Mouse (Mus musculus) liver, embryonic 14.5 days (tissue): ENCODE measurements around the gene Palld. TPM values are rescaled to one million over a fixed set of nuclear protein-coding genes. Genes with fewer than 3 reads are reported as not detected.

Experiments
- ATAC-seq: fragments of 200-750 bp; cut with Nextera tagmentation; 2 replicates; pipeline ENCODE4 v1.8.0; 2017; ENCODE audit warnings: moderate number of reproducible peaks, mild to moderate bottlenecking, moderate library complexity; ENCODE audit not compliant: insufficient read depth
- DNase-seq, 3 experiments: peaks; one replicate each; pipeline ENCODE4 v3.0.0-alpha.2; 2012 to 2013; ENCODE audit warnings: low read depth in 3 of 3, low spot score in 3 of 3
- H3K27ac ChIP-seq: fragments of 300-500 bp; sonication (generic); 2 replicates; pipeline ENCODE4 v1.5.1; 2014; ENCODE audit warnings: moderate library complexity, mild to moderate bottlenecking, control low read depth, inconsistent platforms
- H3K27me3 ChIP-seq: fragments of 300-500 bp; sonication (generic); 2 replicates; pipeline ENCODE4 v1.6.1; 2014; ENCODE audit warnings: mild to moderate bottlenecking, low read length, moderate library complexity; ENCODE audit not compliant: control insufficient read depth, insufficient read depth
- H3K36me3 ChIP-seq: fragments of 300-500 bp; sonication (generic); replicated peaks from 2 replicates; pipeline ENCODE4 v1.6.1; 2014; ENCODE audit warnings: low read depth; ENCODE audit not compliant: control insufficient read depth, insufficient read depth
- H3K4me1 ChIP-seq, 2 experiments: fragments of 200-500 bp in 1 of 2; fragments of 300-500 bp in 1 of 2; sonication (generic) in 1 of 2; replicated peaks; 2 replicates each; pipeline ENCODE4 v1.6.1; 2012 to 2014; ENCODE audit warnings: antibody characterized with exemption in 1 of 2, inconsistent platforms in 1 of 2, low read length in 1 of 2; ENCODE audit not compliant: control insufficient read depth in 2 of 2, insufficient read depth in 2 of 2
- H3K4me2 ChIP-seq: fragments of 300-500 bp; sonication (generic); 2 replicates; pipeline ENCODE4 v1.6.1; 2014; ENCODE audit warnings: low read depth, mild to moderate bottlenecking, control low read depth, moderate library complexity
- H3K4me3 ChIP-seq, 2 experiments: fragments of 200-500 bp in 1 of 2; fragments of 300-500 bp in 1 of 2; sonication (generic) in 1 of 2; 2 replicates each; pipeline ENCODE4 v1.5.1; 2012 to 2014; ENCODE audit warnings: low read depth in 2 of 2, low read length in 2 of 2, mild to moderate bottlenecking in 2 of 2, control low read depth in 1 of 2, inconsistent platforms in 1 of 2, moderate library complexity in 1 of 2; ENCODE audit not compliant: insufficient read depth in 1 of 2
- H3K9ac ChIP-seq: fragments of 300-500 bp; sonication (generic); replicated peaks from 2 replicates; pipeline ENCODE4 v1.6.1; 2014; ENCODE audit warnings: mild to moderate bottlenecking, control low read depth, moderate library complexity
- H3K9me3 ChIP-seq: fragments of 300-500 bp; sonication (generic); 2 replicates; pipeline ENCODE4 v1.6.1; 2016; ENCODE audit warnings: low read length, mixed read lengths; ENCODE audit not compliant: control insufficient read depth
- CTCF ChIP-seq: IDR thresholded peaks from 2 replicates; pipeline ENCODE4 v1.5.1; 2016; ENCODE audit warnings: antibody characterized with exemption, low read depth, control low read depth
- EP300 ChIP-seq: IDR thresholded peaks from 2 replicates; pipeline ENCODE4 v1.6.1; 2016; ENCODE audit warnings: antibody characterized with exemption, low read depth
- WGBS: fragments of 180-500 bp; shearing (Covaris S2); extraction: QIAGEN DNeasy Blood & Tissue Kit; methylation state at CpG from one replicate; pipeline ENCODE4 v1.1.7; 2014; ENCODE audit not compliant: insufficient replicate concordance; 5-methylcytosine and 5-hydroxymethylcytosine counted together
- polyA plus RNA-seq, 2 experiments: library from polyadenylated mRNA; depleted of rRNA in 1 of 2; stranded (reverse) in 1 of 2; unstranded in 1 of 2; fragments of >200 nt; fragmentation: Nextera tagmentation in 1 of 2; extraction: Ambion mirVana in 1 of 2; gene quantifications; 2 replicates each; pipeline versions ENCODE4 v1.2.1 to v1.2.3; 2012 to 2014

The Palld gene
- polyA plus RNA-seq, 2 experiments, result 1.8 to 2.9 TPM

DNA sequence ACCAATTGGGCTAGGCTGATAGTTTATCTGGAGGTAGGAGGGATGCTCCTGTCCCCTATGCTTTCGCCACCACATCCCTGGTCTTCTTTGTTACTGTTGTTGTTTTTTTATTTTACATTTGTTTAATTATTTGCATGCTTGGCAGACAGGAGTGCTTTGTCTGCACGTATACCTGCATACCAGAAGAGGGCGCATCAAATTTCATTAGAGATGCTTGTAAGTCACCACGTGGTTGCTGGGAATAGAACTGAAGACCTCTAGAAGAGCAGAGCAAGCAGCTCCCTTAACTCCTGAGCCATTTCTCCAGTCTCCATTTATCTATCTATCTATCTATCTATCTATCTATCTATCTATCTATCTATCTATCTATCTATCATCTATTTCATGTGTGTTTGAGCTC, 166.4 kb downstream of the Palld start:
- no peak overlapping the region for H3K27ac ChIP-seq
- ATAC-seq (no peak), DNase-seq (no peak)
- no peaks in the 10 kb centered on the region for H3K27me3 ChIP-seq
- no peak overlapping the region for H3K4me2 ChIP-seq
- H3K9me3 ChIP-seq, result no peaks in the 10 kb centered on the region
- no peaks in the 10 kb centered on the region for H3K36me3 ChIP-seq
- no peak for TF ChIP-seq EP300
- TF ChIP-seq CTCF, result no peak; the same call in 1 of the 2 replicates
- no peak overlapping the region for H3K9ac ChIP-seq
- WGBS, result 33% methylated on average over 4 of the region's 4 CpGs
- no peaks in the 10 kb centered on the region for H3K4me1 ChIP-seq
- H3K4me3 ChIP-seq, result no peak overlapping the region

DNA sequence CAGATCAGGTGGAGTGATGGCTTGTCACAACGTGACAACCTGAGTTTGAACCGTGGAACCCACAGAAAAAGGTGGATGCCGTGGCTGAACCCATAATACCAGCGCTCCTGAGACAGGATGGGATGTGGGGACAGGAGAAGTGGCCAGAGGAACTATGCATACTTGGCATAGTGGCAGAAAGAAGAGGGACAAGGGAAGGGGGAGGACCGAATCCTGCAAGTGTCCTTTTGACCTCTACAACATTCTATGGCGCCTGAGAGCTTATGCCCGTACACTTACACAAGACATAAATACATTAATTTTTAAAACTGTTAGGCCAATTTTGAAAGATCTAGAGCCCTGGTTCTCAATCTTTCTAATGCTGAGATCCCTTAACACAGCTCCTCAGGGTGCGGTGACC, 168.3 kb downstream of the Palld start:
- Histone ChIP-seq H3K4me1 (no peaks in the 10 kb centered on the region), H3K27ac (no peak overlapping the region), H3K9ac (no peak overlapping the region), H3K9me3 (no peaks in the 10 kb centered on the region), H3K27me3 (no peaks in the 10 kb centered on the region), H3K4me3 (no peak overlapping the region), H3K4me2 (no peak overlapping the region), H3K36me3 (no peaks in the 10 kb centered on the region)
- no peak for TF ChIP-seq CTCF
- TF ChIP-seq EP300, result no peak
- ATAC-seq, result no peak
- no peak for DNase-seq
- WGBS, result 69% methylated on average over 8 of the region's 8 CpGs

DNA sequence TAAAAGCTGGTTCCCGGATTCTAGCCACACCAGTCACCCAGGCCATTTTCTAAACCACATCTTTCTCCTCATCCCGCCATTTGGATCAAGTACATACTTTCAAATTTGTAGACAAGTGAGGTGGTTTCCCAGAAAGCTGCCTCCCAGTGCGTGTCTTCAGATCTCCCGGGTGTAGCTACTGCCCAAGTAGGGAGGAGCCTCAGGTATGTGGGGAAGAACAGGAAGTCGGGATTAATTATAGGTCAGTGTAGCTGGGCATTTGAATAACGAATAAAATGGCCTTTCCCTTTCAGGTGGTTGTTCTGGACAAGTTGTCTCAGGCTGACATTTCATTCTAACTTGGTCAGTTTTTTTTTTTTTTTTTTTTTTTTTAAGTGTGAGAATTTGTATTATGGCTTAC, 170.3 kb downstream of the Palld start:
- 43% methylated on average over 6 of the region's 6 CpGs for WGBS
- no peak for TF ChIP-seq EP300
- TF ChIP-seq CTCF, result no peak
- ATAC-seq, result no peak

DNA sequence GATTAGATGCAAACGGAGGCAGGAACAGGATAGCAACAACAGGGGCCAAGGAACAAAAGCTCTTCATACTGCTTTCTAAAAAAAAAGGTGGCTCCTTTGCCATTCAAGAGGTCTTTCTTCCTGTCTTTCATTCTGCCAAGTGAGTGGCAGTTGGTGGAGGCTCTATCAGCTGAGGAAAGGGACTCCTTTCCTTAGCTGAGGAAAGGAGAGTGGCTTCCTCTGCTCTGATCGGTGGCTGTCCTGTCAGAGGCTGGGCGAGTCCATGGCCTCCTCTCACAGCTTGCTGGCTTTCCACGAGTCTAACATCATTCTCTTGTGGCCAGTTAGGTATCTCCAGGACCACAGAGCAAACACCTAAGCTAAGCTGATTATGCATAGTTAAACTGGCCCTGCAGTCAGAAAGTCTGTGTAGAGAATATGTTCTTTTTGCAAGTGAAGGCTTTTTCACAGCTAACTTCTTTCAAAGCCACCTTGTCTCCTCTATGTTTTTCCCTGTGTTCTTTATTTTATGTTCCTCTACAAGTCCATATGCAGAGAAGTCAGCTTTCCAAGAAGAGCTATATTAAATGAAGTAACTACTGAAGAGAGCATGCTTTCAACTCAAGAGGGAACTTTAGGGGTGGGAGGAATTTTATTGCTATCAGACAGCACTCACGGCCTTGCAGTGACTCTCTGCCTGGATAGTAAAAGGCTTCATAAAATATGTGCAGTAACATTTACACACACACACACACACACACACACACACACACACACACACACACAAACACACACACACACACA, 171.0 kb downstream of the Palld start:
- Histone ChIP-seq H3K4me1 (no peaks in the 10 kb centered on the region), H3K9me3 (no peaks in the 10 kb centered on the region), H3K27me3 (no peaks in the 10 kb centered on the region), H3K4me3 (no peak overlapping the region), H3K9ac (no peak overlapping the region), H3K27ac (no peak overlapping the region), H3K4me2 (no peak overlapping the region), H3K36me3 (no peaks in the 10 kb centered on the region)
- no peak for DNase-seq
- TF ChIP-seq EP300, result no peak
- TF ChIP-seq CTCF, result no peak
- WGBS, result 23% methylated on average over 5 of the region's 5 CpGs
- no peak for ATAC-seq

More for the DNA sequence above, 170.3 kb downstream of the Palld start:
- Histone ChIP-seq H3K9me3 (no peaks in the 10 kb centered on the region), H3K4me1 (no peaks in the 10 kb centered on the region), H3K27ac (no peak overlapping the region), H3K9ac (no peak overlapping the region), H3K36me3 (no peaks in the 10 kb centered on the region), H3K4me3 (no peak overlapping the region), H3K4me2 (no peak overlapping the region), H3K27me3 (no peaks in the 10 kb centered on the region)
- DNase-seq, result no peak

DNA sequence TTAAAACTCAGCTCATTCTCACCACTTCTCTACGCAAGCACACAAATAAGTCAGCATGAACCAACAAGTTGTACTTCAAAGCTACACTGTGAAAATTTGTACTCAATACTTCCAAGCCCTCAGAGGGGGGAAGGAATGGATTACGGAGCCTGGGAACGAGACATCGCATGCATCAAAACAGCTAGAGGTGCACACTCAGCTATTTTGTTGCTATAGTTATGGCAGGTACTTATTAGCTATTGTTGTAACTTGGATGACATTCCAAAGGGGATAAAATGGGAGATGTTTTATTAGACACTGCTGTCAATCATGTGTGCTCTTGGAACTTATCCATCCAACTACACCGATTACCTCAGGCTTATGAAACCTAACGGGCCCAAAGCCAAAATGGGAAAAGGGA, 171.8 kb downstream of the Palld start:
- TF ChIP-seq EP300 (no peak), CTCF (no peak)
- H3K4me1 ChIP-seq, result no peaks in the 10 kb centered on the region
- DNase-seq (no peak), ATAC-seq (no peak)
- no peaks in the 10 kb centered on the region for H3K9me3 ChIP-seq
- H3K9ac ChIP-seq, result no peak overlapping the region
- H3K4me2 ChIP-seq, result no peak overlapping the region
- no peak overlapping the region for H3K4me3 ChIP-seq
- H3K27ac ChIP-seq, result no peak overlapping the region
- 65% methylated on average over 6 of the region's 6 CpGs for WGBS
- no peaks in the 10 kb centered on the region for H3K27me3 ChIP-seq
- H3K36me3 ChIP-seq, result no peaks in the 10 kb centered on the region
